Mouse (Mus musculus) A20 (cell line): ENCODE data around the gene BC005561.
"Not testable (repeated sequence)": the region's sequence is repeated elsewhere in the genome, so short reads cannot be mapped to it uniquely, and the experiment has no call there.

ENCODE experiments used
- DNase-seq: peaks from one replicate; pipeline ENCODE4 v3.0.0-alpha.2; 2011; ENCODE audit warnings: low read depth, low spot score

BC005561 gene

DNA sequence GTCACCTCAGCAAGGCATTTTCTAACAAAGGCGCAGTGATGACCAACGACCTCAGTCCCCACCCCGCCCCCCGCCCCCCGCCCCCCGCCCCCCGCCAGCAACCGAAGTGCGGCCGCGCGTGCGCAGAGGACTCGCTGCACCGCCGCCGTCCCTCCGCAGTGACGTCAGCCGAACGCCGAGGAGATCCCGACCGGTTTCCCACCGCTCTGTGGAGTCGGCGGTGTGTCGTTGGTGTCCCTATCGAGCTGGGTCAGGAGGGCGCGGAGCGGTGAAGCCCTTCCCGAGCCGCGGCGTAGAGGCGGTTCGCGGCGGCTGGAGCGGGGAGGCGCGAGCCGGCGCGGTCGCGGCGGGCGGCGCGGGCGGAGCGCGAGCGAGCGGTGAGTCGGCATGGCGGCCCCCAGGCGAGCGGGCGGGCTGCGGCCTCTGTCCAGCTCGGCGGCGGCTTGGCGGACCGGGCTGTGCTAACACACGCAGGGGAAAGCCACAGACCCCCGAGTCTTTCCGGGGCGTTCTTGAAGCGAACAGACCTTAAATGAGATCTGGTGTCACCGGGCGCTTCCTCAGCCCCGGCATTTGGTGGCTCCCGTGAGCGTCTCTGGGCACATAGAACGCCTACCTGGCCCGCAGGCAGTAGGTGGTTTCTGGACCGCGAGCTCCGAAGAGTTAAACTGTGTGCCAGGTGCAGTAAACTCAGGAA lies at the start of gene BC005561:
TSS of gene BC005561 (plus strand) at position 158 of the 697 bp plus-strand sequence.
- peak; percentile 83 for DNase-seq

DNA sequence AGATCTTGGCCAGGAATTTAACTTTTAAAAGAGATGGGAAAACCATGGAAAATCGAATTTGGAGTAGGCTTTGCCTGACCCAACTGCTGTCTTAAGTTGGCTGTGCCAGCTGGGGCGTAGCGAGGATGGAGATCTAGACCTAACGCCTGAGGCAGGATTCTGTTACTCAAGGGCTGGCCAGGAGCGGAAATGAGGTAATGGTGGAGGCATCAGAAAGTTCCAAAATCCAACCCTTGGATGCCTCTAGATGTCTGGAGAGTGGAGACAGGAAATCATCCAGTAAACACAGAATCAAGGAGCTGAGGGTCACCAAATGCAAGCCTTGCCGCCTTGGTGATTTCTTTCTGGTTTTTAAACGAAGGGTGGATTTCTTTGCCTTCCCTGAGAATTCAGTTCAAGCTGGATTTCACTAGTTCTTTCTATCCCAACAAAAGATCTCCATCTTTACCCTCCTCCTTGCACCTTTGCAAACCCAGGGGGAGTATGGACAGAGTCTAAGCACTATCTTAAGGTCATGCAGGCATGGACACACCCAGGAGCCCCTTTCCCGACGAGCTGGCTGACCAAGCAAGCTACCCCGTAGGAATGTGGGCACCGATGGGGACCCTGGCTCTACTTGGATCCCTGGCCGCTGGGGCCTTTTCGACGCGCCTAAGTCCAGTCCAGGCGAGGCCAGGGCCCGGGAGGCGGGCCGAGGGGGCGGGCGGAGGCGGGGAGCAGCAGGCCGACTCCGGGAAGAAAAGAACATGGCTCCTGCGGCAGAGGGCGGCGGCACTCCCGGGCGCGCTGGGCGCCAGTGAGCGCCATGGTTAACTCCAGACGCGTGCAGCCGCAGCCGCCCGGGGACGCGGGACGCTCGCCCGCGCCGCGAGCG lies 49.1 kb upstream of the BC005561 start, which contains the start of gene Pkd2:
TSS of gene Pkd2 (plus strand) at position 619 of the 874 bp plus-strand sequence.
- DNase-seq = no peak

- no peak for DNase-seq
Observed at GRCm38 (mm10) chr5:104459706-104460455, 48.3 kb upstream of the BC005561 start.

GRCm38 (mm10) chr5:104460456-104460838 lies 47.7 kb upstream of the BC005561 start:
- no peak for DNase-seq

GRCm38 (mm10) chr5:104460856-104461255 lies 47.3 kb upstream of the BC005561 start:
- no peak for DNase-seq

GRCm38 (mm10) chr5:104465279-104465678 lies 42.9 kb upstream of the BC005561 start:
- DNase-seq = no peak

GRCm38 (mm10) chr5:104465731-104466130 lies 42.4 kb upstream of the BC005561 start:
- no peak for DNase-seq

DNA sequence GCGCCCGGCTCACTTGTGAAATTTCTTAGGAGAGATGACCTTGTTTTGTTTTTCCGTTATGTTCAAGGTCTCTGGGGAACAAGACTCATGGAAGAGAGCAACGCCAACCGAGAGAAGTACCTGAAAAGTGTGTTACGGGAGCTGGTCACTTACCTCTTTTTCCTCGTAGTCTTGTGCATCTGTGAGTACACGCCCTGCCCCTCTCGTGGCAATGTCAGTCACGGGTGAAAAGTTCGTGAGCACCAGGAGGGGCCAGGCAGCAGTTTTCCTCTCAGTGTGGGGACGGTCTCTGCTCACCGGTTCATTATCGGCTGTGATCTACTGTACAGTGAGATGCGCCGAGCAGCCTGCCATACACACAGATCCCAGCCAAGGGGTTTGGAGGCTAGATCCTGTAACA lies 41.3 kb upstream of the BC005561 start:
- no peak for DNase-seq

DNA sequence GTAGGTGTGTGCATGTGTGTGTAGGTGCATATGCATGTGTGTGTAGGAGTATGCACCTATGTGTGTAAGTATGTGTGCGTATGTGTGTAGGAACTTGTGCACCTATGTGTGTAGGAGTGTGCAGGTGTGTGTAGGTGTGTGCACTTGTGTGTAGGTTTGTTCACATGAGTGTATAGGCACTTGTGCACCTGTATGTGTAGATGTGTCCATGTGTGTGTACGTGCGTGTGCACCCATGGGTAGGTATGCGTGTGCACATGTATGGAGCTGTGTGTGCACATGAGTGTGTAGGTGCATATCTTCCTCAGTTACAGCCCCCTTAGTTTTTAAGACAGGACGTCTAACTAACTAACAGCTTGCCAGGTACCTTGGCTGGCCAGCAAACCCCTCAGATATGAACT lies 39.6 kb upstream of the BC005561 start:
- DNase-seq = no peak

DNA sequence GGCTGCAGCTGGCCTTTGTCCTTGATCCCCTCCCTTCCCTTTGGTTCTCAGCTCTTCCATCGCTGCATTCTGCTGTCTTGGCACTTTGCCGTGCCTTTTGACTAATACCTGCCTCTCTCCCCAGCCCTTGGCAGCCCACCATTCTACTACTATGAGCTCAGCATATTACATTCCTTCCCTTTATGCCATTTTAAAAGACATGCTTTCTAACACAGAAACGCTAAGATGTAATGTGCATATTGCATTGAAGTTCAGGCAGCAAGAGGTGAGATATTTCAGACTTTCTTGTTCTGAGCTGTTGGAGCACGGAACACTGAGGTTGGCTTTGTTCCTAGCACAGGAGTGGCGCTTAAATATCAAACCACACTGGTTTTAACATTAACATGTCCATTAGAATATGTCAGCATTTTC lies 37.2 kb upstream of the BC005561 start:
- no peak for DNase-seq

GRCm38 (mm10) chr5:104472371-104472770 lies 35.8 kb upstream of the BC005561 start:
- peak; percentile 20 for DNase-seq

- DNase-seq = no peak
Observed at GRCm38 (mm10) chr5:104480367-104480766, 27.8 kb upstream of the BC005561 start.

- no peak for DNase-seq
Observed at GRCm38 (mm10) chr5:104482856-104483255, 25.3 kb upstream of the BC005561 start.

DNA sequence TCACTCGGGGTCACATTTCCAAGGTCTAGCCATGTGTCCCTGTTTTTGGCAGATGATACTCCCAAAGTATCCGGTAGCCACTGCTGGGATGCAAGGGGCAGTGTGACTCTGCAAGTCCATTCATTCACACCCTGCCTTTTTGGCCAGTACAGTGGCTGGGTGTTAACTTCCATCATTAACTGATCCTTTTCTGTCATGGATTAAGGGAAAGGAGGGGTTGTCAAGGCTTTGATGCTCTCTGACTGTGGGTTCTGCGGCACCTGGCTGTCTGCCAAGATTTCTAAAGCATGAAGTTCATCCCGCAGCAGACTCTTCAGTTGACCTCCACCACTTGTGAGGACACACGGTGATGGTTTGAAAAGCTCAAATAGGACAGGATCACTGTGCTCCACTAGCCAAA lies 16.6 kb upstream of the BC005561 start:
- DNase-seq = no peak

DNA sequence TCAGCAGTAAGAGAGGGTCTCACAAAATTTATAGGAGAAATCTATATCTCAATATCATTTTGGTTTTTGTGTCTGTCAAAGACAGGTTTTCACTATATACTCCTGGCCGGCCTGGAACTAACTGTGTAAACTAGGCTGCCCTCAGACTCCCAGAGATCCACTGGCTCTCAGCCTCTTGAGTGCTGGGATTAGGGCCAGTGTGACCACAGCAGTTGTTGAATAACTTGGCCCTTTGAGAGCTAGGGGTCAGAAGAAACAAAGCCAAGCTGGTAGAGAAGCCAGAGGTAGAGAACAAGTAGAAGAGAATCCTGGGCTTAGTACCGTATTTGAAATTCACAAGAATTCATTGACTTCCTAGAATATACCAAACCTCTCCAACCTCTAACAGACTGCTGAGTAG lies 3.3 kb upstream of the BC005561 start:
- DNase-seq = no peak

GRCm38 (mm10) chr5:104507829-104508194 lies 340 bp upstream of the BC005561 start:
- no peak for DNase-seq

GRCm38 (mm10) chr5:104511211-104511610 lies 3.1 kb downstream of the BC005561 start:
- no peak for DNase-seq

DNA sequence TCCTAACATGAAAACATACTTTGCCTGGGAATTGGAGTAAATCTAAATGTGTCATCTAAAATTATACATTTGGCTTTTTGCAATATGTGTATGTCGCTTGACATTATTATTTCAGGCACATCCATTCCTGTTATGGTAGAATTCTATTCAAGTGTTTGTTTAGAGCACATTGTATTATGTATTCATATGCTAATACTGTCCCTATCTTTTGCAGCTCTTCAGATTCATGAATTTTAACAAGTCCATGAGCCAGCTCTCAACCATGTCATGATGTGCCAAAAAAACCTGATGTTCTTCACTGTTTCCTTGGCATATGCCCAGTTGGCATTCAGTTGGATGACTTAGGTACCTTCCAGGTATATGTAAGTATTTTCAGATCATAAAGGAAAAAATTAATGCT lies 30.5 kb downstream of the BC005561 start:
- no peak for DNase-seq

GRCm38 (mm10) chr5:104539331-104539730 lies 31.2 kb downstream of the BC005561 start:
- DNase-seq = no peak

- not testable (repeated sequence) for DNase-seq
Observed at GRCm38 (mm10) chr5:104568079-104568478, 59.9 kb downstream of the BC005561 start.

GRCm38 (mm10) chr5:104570766-104571165 lies 62.6 kb downstream of the BC005561 start:
- DNase-seq = no peak

DNA sequence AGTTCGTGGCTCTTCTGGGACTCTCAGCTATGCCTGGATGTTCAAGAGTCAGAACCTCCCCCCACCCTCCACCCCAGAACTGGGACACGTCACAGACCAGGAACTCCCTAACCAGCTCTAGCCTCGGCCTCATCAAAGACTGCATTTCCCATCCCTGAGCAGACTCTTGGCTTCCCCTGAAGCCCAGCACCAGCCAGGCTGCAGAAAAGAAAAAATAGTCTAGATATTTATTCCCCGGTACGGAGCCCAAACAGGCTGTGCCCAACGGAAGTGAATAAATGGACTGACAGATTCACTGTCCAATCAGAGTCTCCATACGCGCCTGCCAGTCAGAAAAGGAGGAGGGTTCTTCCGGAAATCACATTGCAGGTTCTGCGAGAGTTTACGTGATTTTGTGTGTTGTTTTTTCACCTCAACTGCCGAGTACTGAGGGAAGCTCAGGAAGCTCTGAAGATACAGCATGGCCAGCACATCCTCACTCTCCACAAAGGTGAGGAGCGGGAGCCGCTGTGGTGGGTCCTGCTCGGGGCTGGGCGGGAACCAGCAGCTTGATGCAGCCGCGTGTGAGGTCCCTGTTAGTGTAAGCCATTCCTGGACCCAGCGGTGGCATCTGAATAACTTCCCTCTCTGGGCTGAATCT lies 63.2 kb downstream of the BC005561 start:
- peak; percentile 97 for DNase-seq
